8 mouse cellular contexts compared by ENCODE assay signal in genomic region chr17:64685216-64685903, GRCm38 (mm10).
DNase-seq lines count a peak whose midpoint lies in the region; ATAC-seq and TF ChIP-seq lines count a peak whose summit lies in the region.
"Had no signal": no experiment of that assay in that cellular context is flagged by ENCODE, and none has a peak within 500 bp of the region (broad histone marks: within the 10 kb centered on the region; RNA-seq: fewer than 3 reads in every experiment).

No protein-coding gene starts in this region.

- peaks cover 13% of the 10 kb centered on the region for H3K79me2 ChIP-seq in liver, adult 2 months (ENCODE audit: control insufficient read depth, insufficient read depth, low read length)

- H3K4me1 ChIP-seq in liver, adult 2 months (ENCODE audit: control insufficient read depth, insufficient read depth, low read length) = peaks cover 27% of the 10 kb centered on the region
- no peaks in the 10 kb centered on the region for H3K4me1 ChIP-seq in liver, postnatal 0 days (ENCODE audit: insufficient read depth)

- 31% methylated on average over 6 of the region's 6 CpGs for WGBS in liver, adult 2 months
- WGBS in liver, postnatal 0 days (ENCODE audit: insufficient replicate concordance) = 80% methylated on average over 6 of the region's 6 CpGs

- no peak overlapping the region for H3K4me2 ChIP-seq in liver, postnatal 0 days (ENCODE audit: low read depth, low read length)

- no peaks in the 10 kb centered on the region; the same call in 1 of the 2 replicates for H3K9me3 ChIP-seq in liver, postnatal 0 days (ENCODE audit: low read length)

- no peak for TF ChIP-seq CTCF in liver, adult 2 months (IDR thresholded peaks at IDR 0.05; ENCODE audit: low read depth, low read length)
- no peak for TF ChIP-seq CTCF in liver, postnatal 0 days (IDR thresholded peaks at IDR 0.05; ENCODE audit: low read depth)

- H3K4me3 ChIP-seq in liver, adult 2 months (ENCODE audit: insufficient read depth, low read depth, low read length) = no peak overlapping the region
- no peak overlapping the region for H3K4me3 ChIP-seq in liver, postnatal 0 days (ENCODE audit: low read depth, low read length)

- peak; percentile 88 for DNase-seq in liver, adult 2 months (ENCODE audit: extremely low read depth, low read depth, low spot score)
- DNase-seq in liver, postnatal 0 days = no peak
- DNase-seq in cerebellum, postnatal 14 days = peak; percentile 80 to 81
- peak; percentile 66 to 69 for DNase-seq in kidney, adult 8-10 months
- peak; percentile 89 for DNase-seq in skeletal muscle tissue, adult 2 months (ENCODE audit: low read depth, low spot score)
- no peak for DNase-seq in frontal cortex, postnatal 25 days (ENCODE audit: low spot score in 2 of 2)

- TF ChIP-seq POLR2A in liver, adult 2 months (IDR thresholded peaks at IDR 0.05; ENCODE audit: extremely low read depth, insufficient read depth, low read length) = no peak

- TF ChIP-seq EP300 in liver, postnatal 0 days (IDR thresholded peaks at IDR 0.05; ENCODE audit: low read depth) = no peak

- H3K36me3 ChIP-seq in liver, adult 2 months (ENCODE audit: control insufficient read depth, insufficient read depth, low read length) = peaks cover 59% of the 10 kb centered on the region
- peaks cover 48% of the 10 kb centered on the region for H3K36me3 ChIP-seq in liver, postnatal 0 days (replicated peaks; ENCODE audit: insufficient read depth, low read length)

- H3K27ac ChIP-seq in liver, adult 2 months (replicated peaks; ENCODE audit: insufficient read depth, low read depth, low read length) = peak overlapping the region; percentile 45
- no peak overlapping the region for H3K27ac ChIP-seq in liver, postnatal 0 days (ENCODE audit: low read depth)

- no peak for ATAC-seq in liver, postnatal 0 days
- no peak for ATAC-seq in megakaryocyte-erythroid progenitor cell, adult 5-6 weeks (replicated peaks; ENCODE audit: low FRiP score, low TSS enrichment, poor library complexity, severe bottlenecking)
- ATAC-seq: forebrain, embryonic 14.5 days had no signal

- H3K9ac ChIP-seq in liver, adult 2 months (ENCODE audit: low read depth, low read length) = no peak overlapping the region
- H3K9ac ChIP-seq in liver, postnatal 0 days (replicated peaks) = no peak overlapping the region

- H3K27me3 ChIP-seq in liver, adult 2 months (ENCODE audit: control insufficient read depth, insufficient read depth, low read length) = no peaks in the 10 kb centered on the region
- H3K27me3 ChIP-seq in liver, postnatal 0 days (ENCODE audit: insufficient read depth, low read length) = no peaks in the 10 kb centered on the region

Comparison
In these comparisons a context has a peak if more than half of its experiments do, and no peak if none do; other contexts are left out.
1. DNase-seq: peak in liver, adult 2 months (single experiment), cerebellum, postnatal 14 days (2 of 2), kidney, adult 8-10 months (2 of 2) and skeletal muscle tissue, adult 2 months (single experiment); none in liver, postnatal 0 days (single experiment) and frontal cortex, postnatal 25 days (0 of 2).